Mouse (Mus musculus): ENCODE measurements at regions not wholly inside any gene's neighbourhood (a gene's known extent, or its start where the extent isn't known, plus 50 kb on each side); places are given as distances from the start of the nearest gene placed in this dataset.
A peak's percentile ranks its signal among the peaks of the same experiment; 100 is the strongest.

DNA sequence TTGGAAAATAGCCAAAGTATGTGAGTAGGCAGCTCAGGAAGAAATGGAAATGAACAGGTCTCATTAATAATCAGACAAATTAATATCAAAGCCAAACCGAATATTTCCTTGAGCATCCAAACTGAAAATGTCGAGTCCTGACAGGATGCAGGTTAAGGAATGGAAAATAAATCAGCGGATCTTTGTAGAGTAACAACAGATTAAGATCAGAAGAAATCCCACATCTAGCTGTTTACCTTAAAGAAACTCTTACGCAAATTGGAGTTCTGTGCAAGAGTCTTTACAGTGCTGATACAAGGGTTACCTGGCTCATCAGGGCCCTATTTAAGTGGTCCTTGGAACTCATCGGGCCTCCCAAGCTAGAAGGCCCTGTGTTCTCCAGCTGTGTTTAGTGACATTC is 92.0 kb downstream of the Gm19935 start:
- H3K9me3 ChIP-seq (ENCODE audit: control insufficient read depth, low read length): no peaks in the 10 kb centered on the region
- no peaks in the 10 kb centered on the region for H3K36me3 ChIP-seq (ENCODE audit: control insufficient read depth, insufficient read depth, low read length)
- H3K4me1 ChIP-seq (replicated peaks; ENCODE audit: control insufficient read depth, insufficient read depth, low read length): no peaks in the 10 kb centered on the region
- H3K4me3 ChIP-seq (ENCODE audit: low read depth, low read length): no peak overlapping the region
- H3K9ac ChIP-seq (ENCODE audit: low read depth, low read length): no peak overlapping the region
- no peaks in the 10 kb centered on the region for H3K27me3 ChIP-seq (replicated peaks; ENCODE audit: control insufficient read depth, insufficient read depth, low read length)
- ATAC-seq (replicated peaks; ENCODE audit: low FRiP score) (no peak), DNase-seq (ENCODE audit: low spot score) (no peak)
- no peak overlapping the region for H3K27ac ChIP-seq (ENCODE audit: low read depth, low read length)
- WGBS: 83% methylated on average over 5 of the region's 5 CpGs
- H3K4me2 ChIP-seq: no peak overlapping the region

DNA sequence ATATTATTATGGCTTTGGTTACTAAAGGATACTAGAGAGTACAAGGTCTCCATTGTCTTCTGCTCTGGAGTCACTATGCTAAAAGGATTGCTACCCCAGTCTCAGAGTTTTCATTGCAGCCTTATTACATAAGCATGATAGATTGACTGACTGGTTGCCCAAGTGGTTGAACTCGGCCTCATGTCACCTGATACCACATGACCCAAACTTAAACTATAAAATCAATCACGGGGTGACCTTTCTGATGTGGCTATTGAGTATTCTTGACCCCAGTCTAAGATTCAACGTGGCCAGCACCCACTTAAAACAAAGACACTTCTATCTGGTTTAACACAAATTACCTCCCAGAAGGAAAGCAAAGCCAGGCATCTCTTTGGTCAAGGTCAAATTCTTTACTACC is 100.8 kb downstream of the Gm19935 start:
- H3K27me3 ChIP-seq (replicated peaks; ENCODE audit: control insufficient read depth, insufficient read depth, low read length): no peaks in the 10 kb centered on the region
- H3K4me1 ChIP-seq (replicated peaks; ENCODE audit: control insufficient read depth, insufficient read depth, low read length): no peaks in the 10 kb centered on the region
- no peak overlapping the region for H3K27ac ChIP-seq (ENCODE audit: low read depth, low read length)
- no peak overlapping the region for H3K4me3 ChIP-seq (ENCODE audit: low read depth, low read length)
- no peak for DNase-seq (ENCODE audit: low spot score)
- 53% methylated on average over 3 of the region's 3 CpGs for WGBS
- ATAC-seq (replicated peaks; ENCODE audit: low FRiP score): no peak
- no peak overlapping the region for H3K9ac ChIP-seq (ENCODE audit: low read depth, low read length)
- no peaks in the 10 kb centered on the region for H3K9me3 ChIP-seq (ENCODE audit: control insufficient read depth, low read length)
- no peak overlapping the region for H3K4me2 ChIP-seq
- no peaks in the 10 kb centered on the region for H3K36me3 ChIP-seq (ENCODE audit: control insufficient read depth, insufficient read depth, low read length)

DNA sequence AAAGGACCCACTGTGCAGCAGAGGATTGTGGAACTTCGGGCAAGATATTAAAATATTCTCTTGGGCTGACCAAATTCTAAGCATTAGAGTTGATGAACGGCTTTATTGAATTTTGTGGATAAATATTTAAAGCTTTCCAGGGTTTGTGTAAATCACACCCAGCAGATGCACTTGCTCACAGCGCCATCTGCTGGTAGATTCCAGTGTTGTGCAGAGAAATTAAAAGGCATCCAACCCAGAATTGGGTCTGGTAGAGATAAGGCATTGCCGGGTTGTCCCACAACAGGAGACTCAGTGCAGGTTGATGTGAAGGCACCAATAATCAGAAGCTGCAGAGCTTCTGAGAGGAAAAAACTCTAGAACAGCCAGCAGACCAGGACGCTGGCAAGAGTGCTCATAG is 108.7 kb downstream of the Gm19935 start:
- ATAC-seq (replicated peaks; ENCODE audit: low FRiP score) (no peak), DNase-seq (ENCODE audit: low spot score) (peak; percentile 46)
- Histone ChIP-seq H3K27me3 (replicated peaks; ENCODE audit: control insufficient read depth, insufficient read depth, low read length) (no peaks in the 10 kb centered on the region), H3K9me3 (ENCODE audit: control insufficient read depth, low read length) (no peaks in the 10 kb centered on the region), H3K4me1 (replicated peaks; ENCODE audit: control insufficient read depth, insufficient read depth, low read length) (no peaks in the 10 kb centered on the region), H3K36me3 (ENCODE audit: control insufficient read depth, insufficient read depth, low read length) (no peaks in the 10 kb centered on the region), H3K9ac (ENCODE audit: low read depth, low read length) (no peak overlapping the region), H3K4me3 (ENCODE audit: low read depth, low read length) (no peak overlapping the region), H3K4me2 (no peak overlapping the region), H3K27ac (ENCODE audit: low read depth, low read length) (no peak overlapping the region)
- whole genome bisulfite sequencing: 22% methylated on average over 5 of the region's 5 CpGs

GRCm38 (mm10) chr8:90692516-90692915 is 124.7 kb downstream of the Gm19935 start:
- 88% methylated on average over 3 of the region's 3 CpGs for WGBS
- Histone ChIP-seq H3K4me3 (ENCODE audit: low read depth, low read length) (no peak overlapping the region), H3K36me3 (ENCODE audit: control insufficient read depth, insufficient read depth, low read length) (no peaks in the 10 kb centered on the region), H3K4me1 (replicated peaks; ENCODE audit: control insufficient read depth, insufficient read depth, low read length) (no peaks in the 10 kb centered on the region), H3K9ac (ENCODE audit: low read depth, low read length) (no peak overlapping the region), H3K27me3 (replicated peaks; ENCODE audit: control insufficient read depth, insufficient read depth, low read length) (no peaks in the 10 kb centered on the region), H3K9me3 (ENCODE audit: control insufficient read depth, low read length) (no peaks in the 10 kb centered on the region), H3K4me2 (no peak overlapping the region), H3K27ac (ENCODE audit: low read depth, low read length) (no peak overlapping the region)
- no peak for DNase-seq (ENCODE audit: low spot score)
- no peak for ATAC-seq (replicated peaks; ENCODE audit: low FRiP score)

- ATAC-seq (replicated peaks; ENCODE audit: low FRiP score) (no peak), DNase-seq (ENCODE audit: low spot score) (no peak)
- no peaks in the 10 kb centered on the region for H3K4me1 ChIP-seq (replicated peaks; ENCODE audit: control insufficient read depth, insufficient read depth, low read length)
- H3K9me3 ChIP-seq (ENCODE audit: control insufficient read depth, low read length): no peaks in the 10 kb centered on the region
- H3K27ac ChIP-seq (ENCODE audit: low read depth, low read length): no peak overlapping the region
- no peaks in the 10 kb centered on the region for H3K27me3 ChIP-seq (replicated peaks; ENCODE audit: control insufficient read depth, insufficient read depth, low read length)
- H3K4me2 ChIP-seq: no peak overlapping the region
- H3K36me3 ChIP-seq (ENCODE audit: control insufficient read depth, insufficient read depth, low read length): no peaks in the 10 kb centered on the region
- no peak overlapping the region for H3K9ac ChIP-seq (ENCODE audit: low read depth, low read length)
- WGBS: 79% methylated on average over 2 of the region's 2 CpGs
- no peak overlapping the region for H3K4me3 ChIP-seq (ENCODE audit: low read depth, low read length)
Observed at GRCm38 (mm10) chr8:90685076-90685475, 132.1 kb downstream of the Gm19935 start.

DNA sequence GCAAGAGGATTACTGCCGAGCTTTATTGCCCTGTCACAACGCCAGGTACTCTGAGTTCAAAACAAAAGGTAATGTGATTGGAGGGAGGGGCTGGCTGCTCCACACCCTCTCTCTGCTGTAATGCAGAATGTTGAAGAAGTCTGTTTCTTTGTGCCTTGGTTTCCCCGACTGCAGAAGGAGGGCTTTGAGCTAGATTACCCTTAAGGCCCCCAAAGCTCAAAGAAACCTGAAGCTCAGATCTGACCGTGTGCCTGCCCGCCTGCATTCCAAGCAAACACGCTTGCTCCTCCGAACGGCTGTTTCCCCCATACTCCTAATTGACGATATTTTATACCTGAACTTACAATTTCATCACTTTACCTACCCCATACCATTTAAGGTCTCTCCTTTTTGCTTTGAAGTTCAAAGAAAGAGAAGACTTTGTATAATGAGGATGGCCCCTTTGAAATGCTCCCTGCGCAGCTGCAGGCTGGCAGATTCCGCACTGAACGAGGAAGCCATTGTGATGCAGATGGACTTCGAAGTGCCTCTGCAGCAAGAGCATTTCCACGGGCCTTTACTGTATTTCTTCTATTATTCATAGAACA is 146.6 kb downstream of the Gm19935 start:
- Histone ChIP-seq H3K4me1 (replicated peaks; ENCODE audit: control insufficient read depth, insufficient read depth, low read length) (no peaks in the 10 kb centered on the region), H3K9me3 (ENCODE audit: control insufficient read depth, low read length) (no peaks in the 10 kb centered on the region), H3K4me3 (ENCODE audit: low read depth, low read length) (peak overlapping the region; percentile 12; the same call in 1 of the 2 replicates), H3K27me3 (replicated peaks; ENCODE audit: control insufficient read depth, insufficient read depth, low read length) (no peaks in the 10 kb centered on the region), H3K27ac (ENCODE audit: low read depth, low read length) (no peak overlapping the region), H3K36me3 (ENCODE audit: control insufficient read depth, insufficient read depth, low read length) (no peaks in the 10 kb centered on the region), H3K4me2 (peak overlapping the region; percentile 50), H3K9ac (ENCODE audit: low read depth, low read length) (no peak overlapping the region)
- DNase-seq (ENCODE audit: low spot score): peak; percentile 31
- no peak for ATAC-seq (replicated peaks; ENCODE audit: low FRiP score)
- WGBS: 6% methylated on average over 14 of the region's 14 CpGs

- ATAC-seq (replicated peaks; ENCODE audit: low FRiP score) (no peak), DNase-seq (ENCODE audit: low spot score) (no peak)
- WGBS: 77% methylated on average over 9 of the region's 9 CpGs
- Histone ChIP-seq H3K4me3 (ENCODE audit: low read depth, low read length) (no peak overlapping the region), H3K36me3 (ENCODE audit: control insufficient read depth, insufficient read depth, low read length) (no peaks in the 10 kb centered on the region), H3K9me3 (ENCODE audit: control insufficient read depth, low read length) (peaks cover 2% of the 10 kb centered on the region; the same call in 1 of the 2 replicates), H3K9ac (ENCODE audit: low read depth, low read length) (no peak overlapping the region), H3K4me1 (replicated peaks; ENCODE audit: control insufficient read depth, insufficient read depth, low read length) (no peaks in the 10 kb centered on the region), H3K4me2 (no peak overlapping the region), H3K27ac (ENCODE audit: low read depth, low read length) (no peak overlapping the region), H3K27me3 (replicated peaks; ENCODE audit: control insufficient read depth, insufficient read depth, low read length) (no peaks in the 10 kb centered on the region)
Observed at GRCm38 (mm10) chr8:90669396-90669795, 147.8 kb downstream of the Gm19935 start.

DNA sequence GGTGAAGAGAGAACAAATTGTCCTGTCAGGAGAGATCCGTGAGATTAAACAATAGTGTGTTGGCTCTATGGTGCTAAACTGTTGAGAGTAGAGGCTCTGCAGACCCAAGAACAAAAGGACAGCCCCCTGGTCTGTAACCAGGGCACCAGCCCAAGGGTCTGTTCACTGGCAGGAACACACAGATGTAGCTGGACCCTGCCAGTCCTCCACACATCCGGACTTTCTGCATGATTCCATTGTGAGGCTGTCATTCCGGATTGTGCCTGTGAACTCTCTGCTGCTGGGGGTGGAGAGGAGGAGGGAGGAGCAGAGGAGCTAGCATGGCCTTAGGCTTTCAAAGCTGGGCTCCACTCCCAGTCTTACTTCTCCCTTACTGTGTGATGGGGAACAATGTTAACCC is 158.1 kb downstream of the Gm19935 start:
- Histone ChIP-seq H3K36me3 (ENCODE audit: control insufficient read depth, insufficient read depth, low read length) (no peaks in the 10 kb centered on the region), H3K4me3 (ENCODE audit: low read depth, low read length) (no peak overlapping the region), H3K9ac (ENCODE audit: low read depth, low read length) (no peak overlapping the region), H3K4me2 (no peak overlapping the region), H3K9me3 (ENCODE audit: control insufficient read depth, low read length) (no peaks in the 10 kb centered on the region), H3K27me3 (replicated peaks; ENCODE audit: control insufficient read depth, insufficient read depth, low read length) (no peaks in the 10 kb centered on the region), H3K27ac (ENCODE audit: low read depth, low read length) (no peak overlapping the region), H3K4me1 (replicated peaks; ENCODE audit: control insufficient read depth, insufficient read depth, low read length) (no peaks in the 10 kb centered on the region)
- DNase-seq (ENCODE audit: low spot score) (no peak), ATAC-seq (replicated peaks; ENCODE audit: low FRiP score) (no peak)
- 28% methylated on average over 3 of the region's 3 CpGs for WGBS

DNA sequence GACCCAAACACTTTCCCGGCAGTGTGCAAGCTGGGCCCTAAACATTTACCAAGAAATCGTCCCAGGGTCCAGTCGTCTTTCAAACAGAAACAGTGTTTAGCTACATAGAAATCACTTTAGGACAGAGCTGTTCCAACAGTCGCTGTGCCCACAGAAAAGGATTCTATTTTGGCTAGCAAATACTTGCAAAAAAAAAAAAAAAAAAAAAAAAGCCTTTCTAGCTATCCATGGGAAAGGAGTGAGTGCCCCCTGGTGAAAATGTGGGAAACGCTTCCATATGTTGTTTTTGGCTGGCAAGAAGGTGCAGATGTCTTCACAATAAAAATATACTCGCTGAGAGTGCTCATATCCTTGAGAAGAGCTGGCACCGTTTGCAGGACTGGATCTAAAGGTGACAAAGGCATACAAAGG is 159.5 kb downstream of the Gm19935 start:
- no peak overlapping the region for H3K27ac ChIP-seq (ENCODE audit: low read depth, low read length)
- H3K27me3 ChIP-seq (replicated peaks; ENCODE audit: control insufficient read depth, insufficient read depth, low read length): no peaks in the 10 kb centered on the region
- no peaks in the 10 kb centered on the region for H3K4me1 ChIP-seq (replicated peaks; ENCODE audit: control insufficient read depth, insufficient read depth, low read length)
- ATAC-seq (replicated peaks; ENCODE audit: low FRiP score) (no peak), DNase-seq (ENCODE audit: low spot score) (no peak)
- H3K4me2 ChIP-seq: no peak overlapping the region
- WGBS: 41% methylated on average over 7 of the region's 7 CpGs
- H3K9me3 ChIP-seq (ENCODE audit: control insufficient read depth, low read length): no peaks in the 10 kb centered on the region
- no peaks in the 10 kb centered on the region for H3K36me3 ChIP-seq (ENCODE audit: control insufficient read depth, insufficient read depth, low read length)
- no peak overlapping the region for H3K9ac ChIP-seq (ENCODE audit: low read depth, low read length)
- no peak overlapping the region for H3K4me3 ChIP-seq (ENCODE audit: low read depth, low read length)

Data from liver, embryonic 11.5 days (tissue).